8 mouse cellular contexts compared by ENCODE assay signal in genomic region chr17:29660762-29661391, GRCm38 (mm10). TPM values are rescaled to one million over a fixed set of nuclear protein-coding genes. Genes with fewer than 3 reads are reported as not detected.
DNase-seq lines count a peak whose midpoint lies in the region; ATAC-seq and TF ChIP-seq lines count a peak whose summit lies in the region.

No protein-coding gene starts in this region.

- TF ChIP-seq POLR2A in cerebellum, adult 2 months (IDR thresholded peaks at IDR 0.05; ENCODE audit: borderline replicate concordance, insufficient read depth, low read length) = no peak

- H3K9me3 ChIP-seq in hindbrain, embryonic 10.5 days = no peaks in the 10 kb centered on the region

- peak; percentile 30 for ATAC-seq in megakaryocyte progenitor cell, adult 5-6 weeks (replicated peaks; ENCODE audit: poor library complexity)

- no peaks in the 10 kb centered on the region; the same call in 1 of the 2 replicates for H3K4me1 ChIP-seq in cerebellum, adult 2 months (ENCODE audit: control insufficient read depth, insufficient read depth, low read length)
- peaks cover 15% of the 10 kb centered on the region for H3K4me1 ChIP-seq in hindbrain, embryonic 10.5 days (replicated peaks)

- no peak for DNase-seq in cerebellum, adult 2 months
- DNase-seq in cerebellum, adult 11 months = no peak
- peak; percentile 18 for DNase-seq in right cerebral cortex, postnatal 4 days
- no peak for DNase-seq in right cerebral cortex, adult 18-20 months
- no peak for DNase-seq in hindbrain, embryonic 10.5 days (ENCODE audit: low spot score)
- peak; percentile 44 to 52 for DNase-seq in thymus, postnatal 36 days
- no peak for DNase-seq in yolk sac, embryonic 10.5 days (ENCODE audit: low spot score)

- TF ChIP-seq CTCF in cerebellum, adult 2 months (IDR thresholded peaks at IDR 0.05; ENCODE audit: borderline replicate concordance, insufficient read depth, low read depth, low read length) = no peak

- WGBS in cerebellum, adult 2 months = under 1% methylated on average over 41 of the region's 41 CpGs
- WGBS in hindbrain, embryonic 10.5 days = under 1% methylated on average over 41 of the region's 41 CpGs

- peak overlapping the region; percentile 95 for H3K4me3 ChIP-seq in cerebellum, adult 2 months (replicated peaks; ENCODE audit: insufficient read depth, low read depth, low read length)
- H3K4me3 ChIP-seq in hindbrain, embryonic 10.5 days = peak overlapping the region; percentile 93

- peak overlapping the region; percentile 98 for H3K27ac ChIP-seq in cerebellum, adult 2 months (ENCODE audit: insufficient read depth, low read length)
- peak overlapping the region; percentile 96 for H3K27ac ChIP-seq in hindbrain, embryonic 10.5 days

- peaks cover 31% of the 10 kb centered on the region for H3K36me3 ChIP-seq in hindbrain, embryonic 10.5 days

- no peaks in the 10 kb centered on the region for H3K27me3 ChIP-seq in cerebellum, adult 2 months (ENCODE audit: control insufficient read depth, insufficient read depth, low read length)
- H3K27me3 ChIP-seq in hindbrain, embryonic 10.5 days (ENCODE audit: insufficient read depth, poor library complexity, severe bottlenecking) = no peaks in the 10 kb centered on the region

RNA-seq across cellular contexts. Expression of gene Cmtr1, which starts 0.5 kb away (rescaled TPM):
- polyA plus RNA-seq in cerebellum, adult 2 months (2012; rRNA removed) = 96.5 and 99.1 TPM in 2 replicates
- polyA plus RNA-seq in hindbrain, embryonic 10.5 days (2016; fragmentation: Nextera tagmentation; extraction: Ambion mirVana) = 135 and 149 TPM in 2 replicates
- 16.5 and 37.1 TPM in 2 replicates for total RNA-seq in megakaryocyte progenitor cell, adult 5-6 weeks (2015)
- total RNA-seq in megakaryocyte progenitor cell, adult 5-6 weeks (2017) = 136 and 148 TPM in 2 replicates

RNA-seq across cellular contexts. Expression of gene Gm28043, which starts 46.2 kb away (rescaled TPM):
- 3.2 and 4.3 TPM in 2 replicates for polyA plus RNA-seq in cerebellum, adult 2 months (2012; rRNA removed)
- polyA plus RNA-seq in hindbrain, embryonic 10.5 days (2016; fragmentation: Nextera tagmentation; extraction: Ambion mirVana) = 2.8 and 3.3 TPM in 2 replicates
- total RNA-seq in megakaryocyte progenitor cell, adult 5-6 weeks (2015) = 0.68 and 0.94 TPM in 2 replicates
- total RNA-seq in megakaryocyte progenitor cell, adult 5-6 weeks (2017) = 5.6 and 7.5 TPM in 2 replicates

RNA-seq across cellular contexts. Expression of gene Rnf8, which starts 46.3 kb away (rescaled TPM):
- polyA plus RNA-seq in cerebellum, adult 2 months (2012; rRNA removed) = 66.3 and 72.1 TPM in 2 replicates
- 107 TPM in 2 replicates for polyA plus RNA-seq in hindbrain, embryonic 10.5 days (2016; fragmentation: Nextera tagmentation; extraction: Ambion mirVana)
- total RNA-seq in megakaryocyte progenitor cell, adult 5-6 weeks (2015) = 18.1 and 19.9 TPM in 2 replicates
- 42.2 and 63.5 TPM in 2 replicates for total RNA-seq in megakaryocyte progenitor cell, adult 5-6 weeks (2017)

RNA-seq across cellular contexts. Expression of gene Ccdc167, which starts 56.0 kb away (rescaled TPM):
- 25.9 and 26.2 TPM in 2 replicates for polyA plus RNA-seq in cerebellum, adult 2 months (2012; rRNA removed)
- 16.4 and 16.8 TPM in 2 replicates for polyA plus RNA-seq in hindbrain, embryonic 10.5 days (2016; fragmentation: Nextera tagmentation; extraction: Ambion mirVana)
- total RNA-seq in megakaryocyte progenitor cell, adult 5-6 weeks (2015) = 19.1 and 20.1 TPM in 2 replicates
- total RNA-seq in megakaryocyte progenitor cell, adult 5-6 weeks (2017) = 6.3 and 11.3 TPM in 2 replicates

Comparison
In these comparisons a context has a peak if more than half of its experiments do, and no peak if none do; other contexts are left out.
1. DNase-seq: peak in right cerebral cortex, postnatal 4 days (single experiment) and thymus, postnatal 36 days (2 of 2); none in cerebellum, adult 2 months (0 of 2), cerebellum, adult 11 months (single experiment), right cerebral cortex, adult 18-20 months (single experiment), hindbrain, embryonic 10.5 days (single experiment) and yolk sac, embryonic 10.5 days (single experiment).